Mouse (Mus musculus) spleen, adult 2 months (tissue): ENCODE data around the gene Plekhg4.

Source experiments
- CTCF ChIP-seq: fragments of 200-500 bp; IDR thresholded peaks from 2 replicates; pipeline ENCODE4 v1.5.1; 2011; ENCODE audit warnings: mild to moderate bottlenecking, inconsistent platforms; ENCODE audit not compliant: insufficient read depth, insufficient read length, insufficient replicate concordance; ENCODE audit errors: extremely low read depth
- POLR2A ChIP-seq: fragments of 200-500 bp; IDR thresholded peaks from 2 replicates; pipeline ENCODE4 v1.6.1; 2011; ENCODE audit warnings: low read depth, low read length, inconsistent platforms

- TF ChIP-seq POLR2A (no peak), CTCF (no peak)
Measured at GRCm38 (mm10) chr8:105345061-105345975, 27.8 kb upstream of the Plekhg4 start.
